Mouse (Mus musculus) midbrain, embryonic 11.5 days (tissue): ENCODE results near the gene Kank2. TPM values are rescaled to one million over a fixed set of nuclear protein-coding genes. Genes with fewer than 3 reads are reported as not detected.

ENCODE experiments used
- ATAC-seq: fragments of 200-750 bp; cut with Nextera tagmentation; 2 replicates; pipeline ENCODE4 v1.8.0; 2017; ENCODE audit warnings: moderate TSS enrichment, moderate library complexity; ENCODE audit not compliant: low FRiP score
- DNase-seq: peaks from one replicate; pipeline ENCODE4 v3.0.0; 2015; ENCODE audit warnings: low spot score; ENCODE audit errors: missing footprints
- H3K27ac ChIP-seq: fragments of 300-500 bp; sonication (generic); 2 replicates; pipeline ENCODE4 v1.5.1; 2014; ENCODE audit warnings: low read depth, low read length
- H3K27me3 ChIP-seq: fragments of 300-500 bp; sonication (generic); 2 replicates; pipeline ENCODE4 v1.6.1; 2014; ENCODE audit warnings: mild to moderate bottlenecking, low read length, moderate library complexity, mixed read lengths; ENCODE audit not compliant: control insufficient read depth, insufficient read depth
- H3K36me3 ChIP-seq: fragments of 300-500 bp; sonication (generic); 2 replicates; pipeline ENCODE4 v1.6.1; 2014; ENCODE audit warnings: mild to moderate bottlenecking, low read length, moderate library complexity, mixed read lengths; ENCODE audit not compliant: control insufficient read depth, insufficient read depth
- H3K4me1 ChIP-seq: fragments of 300-500 bp; sonication (generic); 2 replicates; pipeline ENCODE4 v1.6.1; 2014; ENCODE audit warnings: low read length; ENCODE audit not compliant: control insufficient read depth, insufficient read depth
- H3K4me2 ChIP-seq: fragments of 300-500 bp; sonication (generic); 2 replicates; pipeline ENCODE4 v1.6.1; 2014; ENCODE audit warnings: mild to moderate bottlenecking, moderate library complexity
- H3K4me3 ChIP-seq: fragments of 300-500 bp; sonication (generic); 2 replicates; pipeline ENCODE4 v1.5.1; 2014; ENCODE audit warnings: low read depth, low read length
- H3K9ac ChIP-seq: fragments of 300-500 bp; sonication (generic); 2 replicates; pipeline ENCODE4 v1.6.1; 2014; ENCODE audit warnings: low read length
- H3K9me3 ChIP-seq: fragments of 300-500 bp; sonication (generic); 2 replicates; pipeline ENCODE4 v1.6.1; 2016; ENCODE audit warnings: low read length; ENCODE audit not compliant: control insufficient read depth
- WGBS: fragments of 180-500 bp; shearing (Covaris S2); extraction: QIAGEN DNeasy Blood & Tissue Kit; methylation state at CpG from one replicate; pipeline ENCODE4 v1.1.7; 2014; 5-methylcytosine and 5-hydroxymethylcytosine counted together
- polyA plus RNA-seq: library from polyadenylated mRNA; unstranded; fragments of >200 nt; fragmentation: Nextera tagmentation; extraction: Ambion mirVana; gene quantifications from 2 replicates; pipeline ENCODE4 v1.2.1, GENCODE M21; 2014

Gene Kank2
- polyA plus RNA-seq: 3.5 and 3.9 TPM in 2 replicates

GRCm38 (mm10) chr9:21798345-21799009, at the start of gene Kank2:
Kank2 (minus strand) TSS chr9:21798744.
- H3K4me2 ChIP-seq: peak within 1 kb of the TSS; percentile 94
- H3K36me3 ChIP-seq: no peaks in the 10 kb centered on the region; the same call in 1 of the 2 replicates
- ATAC-seq (peak; percentile 88), DNase-seq (peak; percentile 99)
- under 1% methylated on average over 52 of the region's 52 CpGs for WGBS
- no peaks in the 10 kb centered on the region for H3K27me3 ChIP-seq
- peaks cover 7% of the 10 kb centered on the region; the same call in 1 of the 2 replicates for H3K4me1 ChIP-seq
- peak within 1 kb of the TSS; percentile 74 for H3K9ac ChIP-seq
- H3K4me3 ChIP-seq: peak within 1 kb of the TSS; percentile 72
- H3K27ac ChIP-seq: peak within 1 kb of the TSS; percentile 61
- H3K9me3 ChIP-seq: no peaks in the 10 kb centered on the region

- H3K9ac ChIP-seq: no peak overlapping the region
These were observed 49.4 kb upstream of the Kank2 start for GRCm38 (mm10) chr9:21847926-21848325.

GRCm38 (mm10) chr9:21847425-21847824, 48.9 kb upstream of the Kank2 start:
- ATAC-seq: no peak
- H3K27ac ChIP-seq: no peak overlapping the region
- H3K4me3 ChIP-seq: no peak overlapping the region
- no peak for DNase-seq
- 0 out of 2 replicates have a peak overlapping the region, but pooled peaks have one; percentile 5 for H3K9ac ChIP-seq
- peaks cover 2% of the 10 kb centered on the region; the same call in 1 of the 2 replicates for H3K27me3 ChIP-seq
- no peaks in the 10 kb centered on the region for H3K9me3 ChIP-seq
- no peaks in the 10 kb centered on the region for H3K36me3 ChIP-seq
- WGBS: 31% methylated on average over 3 of the region's 3 CpGs
- no peak overlapping the region for H3K4me2 ChIP-seq
- H3K4me1 ChIP-seq: peaks cover 7% of the 10 kb centered on the region

More at GRCm38 (mm10) chr9:21847926-21848325, 49.4 kb upstream of the Kank2 start:
- Histone ChIP-seq H3K27ac (no peak overlapping the region; the same call in 1 of the 2 replicates), H3K36me3 (no peaks in the 10 kb centered on the region), H3K27me3 (peaks cover 2% of the 10 kb centered on the region; the same call in 1 of the 2 replicates), H3K9me3 (no peaks in the 10 kb centered on the region), H3K4me3 (no peak overlapping the region), H3K4me1 (peaks cover 7% of the 10 kb centered on the region), H3K4me2 (no peak overlapping the region)
- ATAC-seq: no peak
- no peak for DNase-seq
- WGBS: 15% methylated on average over 10 of the region's 10 CpGs

GRCm38 (mm10) chr9:21846755-21847341, 48.3 kb upstream of the Kank2 start:
- DNase-seq (no peak), ATAC-seq (peak; percentile 49; the same call in 1 of the 2 replicates)

GRCm38 (mm10) chr9:21845381-21846080, 47.0 kb upstream of the Kank2 start:
- Histone ChIP-seq H3K9ac (no peak overlapping the region), H3K4me3 (no peak overlapping the region), H3K9me3 (no peaks in the 10 kb centered on the region), H3K27me3 (peaks cover 2% of the 10 kb centered on the region; the same call in 1 of the 2 replicates), H3K36me3 (no peaks in the 10 kb centered on the region), H3K4me2 (no peak overlapping the region), H3K27ac (no peak overlapping the region), H3K4me1 (no peaks in the 10 kb centered on the region; the same call in 1 of the 2 replicates)
- ATAC-seq: no peak
- no peak for DNase-seq
- WGBS: 62% methylated on average over 14 of the region's 14 CpGs

More at GRCm38 (mm10) chr9:21846755-21847341, 48.3 kb upstream of the Kank2 start:
- Histone ChIP-seq H3K9ac (no peak overlapping the region; the same call in 1 of the 2 replicates), H3K4me2 (no peak overlapping the region; the same call in 1 of the 2 replicates), H3K4me1 (peaks cover 4% of the 10 kb centered on the region), H3K9me3 (no peaks in the 10 kb centered on the region), H3K27ac (no peak overlapping the region), H3K36me3 (no peaks in the 10 kb centered on the region), H3K27me3 (peaks cover 2% of the 10 kb centered on the region; the same call in 1 of the 2 replicates), H3K4me3 (no peak overlapping the region)
- WGBS: 25% methylated on average over 11 of the region's 11 CpGs

GRCm38 (mm10) chr9:21843086-21843485, 44.5 kb upstream of the Kank2 start:
- ATAC-seq: no peak

GRCm38 (mm10) chr9:21842391-21842790, 43.8 kb upstream of the Kank2 start:
- Histone ChIP-seq H3K36me3 (no peaks in the 10 kb centered on the region), H3K27ac (no peak overlapping the region), H3K27me3 (no peaks in the 10 kb centered on the region), H3K9ac (no peak overlapping the region), H3K4me1 (no peaks in the 10 kb centered on the region; the same call in 1 of the 2 replicates), H3K4me3 (no peak overlapping the region), H3K9me3 (no peaks in the 10 kb centered on the region), H3K4me2 (no peak overlapping the region)
- WGBS: 65% methylated on average over 5 of the region's 5 CpGs
- no peak for ATAC-seq
- DNase-seq: no peak

More at GRCm38 (mm10) chr9:21843086-21843485, 44.5 kb upstream of the Kank2 start:
- Histone ChIP-seq H3K9me3 (no peaks in the 10 kb centered on the region), H3K4me3 (no peak overlapping the region), H3K27me3 (peaks cover 2% of the 10 kb centered on the region; the same call in 1 of the 2 replicates), H3K4me2 (no peak overlapping the region), H3K9ac (no peak overlapping the region), H3K27ac (no peak overlapping the region), H3K4me1 (no peaks in the 10 kb centered on the region; the same call in 1 of the 2 replicates), H3K36me3 (no peaks in the 10 kb centered on the region)
- DNase-seq: no peak
- WGBS: 89% methylated on average over 6 of the region's 6 CpGs

GRCm38 (mm10) chr9:21841340-21841739, 42.8 kb upstream of the Kank2 start:
- 95% methylated on average over 6 of the region's 6 CpGs for WGBS
- Histone ChIP-seq H3K27me3 (no peaks in the 10 kb centered on the region), H3K9ac (no peak overlapping the region), H3K36me3 (no peaks in the 10 kb centered on the region), H3K4me1 (no peaks in the 10 kb centered on the region), H3K4me2 (no peak overlapping the region), H3K4me3 (no peak overlapping the region), H3K27ac (no peak overlapping the region), H3K9me3 (no peaks in the 10 kb centered on the region)
- ATAC-seq (no peak), DNase-seq (no peak)
